Mouse (Mus musculus) neural tube, embryonic 13.5 days (tissue): ENCODE measurements at regions not wholly inside any gene's neighbourhood (a gene's known extent, or its start where the extent isn't known, plus 50 kb on each side); places are given as distances from the start of the nearest gene placed in this dataset.

ENCODE experiments used
- ATAC-seq: fragments of 200-750 bp; cut with Nextera tagmentation; 2 replicates; pipeline ENCODE4 v1.8.0; 2017; ENCODE audit warnings: low read depth, mild to moderate bottlenecking, moderate TSS enrichment, moderate library complexity
- H3K27ac ChIP-seq: fragments of 300-500 bp; sonication (generic); replicated peaks from 2 replicates; pipeline ENCODE4 v1.5.1; 2015; ENCODE audit warnings: moderate library complexity, mild to moderate bottlenecking, inconsistent platforms
- H3K27me3 ChIP-seq: fragments of 300-500 bp; sonication (generic); 2 replicates; pipeline ENCODE4 v1.6.1; 2015; ENCODE audit warnings: mild to moderate bottlenecking, inconsistent platforms
- H3K36me3 ChIP-seq: fragments of 300-500 bp; sonication (generic); 2 replicates; pipeline ENCODE4 v1.6.1; 2015; ENCODE audit warnings: mild to moderate bottlenecking, inconsistent platforms
- H3K4me1 ChIP-seq: fragments of 300-500 bp; sonication (generic); replicated peaks from 2 replicates; pipeline ENCODE4 v1.6.1; 2015; ENCODE audit warnings: inconsistent platforms
- H3K4me2 ChIP-seq: fragments of 300-500 bp; sonication (generic); 2 replicates; pipeline ENCODE4 v1.6.1; 2015; ENCODE audit warnings: inconsistent platforms, mild to moderate bottlenecking, moderate library complexity
- H3K4me3 ChIP-seq: fragments of 300-500 bp; sonication (generic); 2 replicates; pipeline ENCODE4 v1.5.1; 2015; ENCODE audit warnings: mild to moderate bottlenecking, inconsistent platforms
- H3K9ac ChIP-seq: fragments of 300-500 bp; sonication (generic); 2 replicates; pipeline ENCODE4 v1.6.1; 2015; ENCODE audit warnings: moderate library complexity, mild to moderate bottlenecking, inconsistent platforms
- H3K9me3 ChIP-seq: fragments of 300-500 bp; sonication (generic); 2 replicates; pipeline ENCODE4 v1.6.1; 2016; ENCODE audit warnings: inconsistent platforms
- WGBS: fragments of 180-500 bp; shearing (Covaris S2); methylation state at CpG from one replicate; pipeline ENCODE4 v1.1.7; 2015; 5-methylcytosine and 5-hydroxymethylcytosine counted together

DNA sequence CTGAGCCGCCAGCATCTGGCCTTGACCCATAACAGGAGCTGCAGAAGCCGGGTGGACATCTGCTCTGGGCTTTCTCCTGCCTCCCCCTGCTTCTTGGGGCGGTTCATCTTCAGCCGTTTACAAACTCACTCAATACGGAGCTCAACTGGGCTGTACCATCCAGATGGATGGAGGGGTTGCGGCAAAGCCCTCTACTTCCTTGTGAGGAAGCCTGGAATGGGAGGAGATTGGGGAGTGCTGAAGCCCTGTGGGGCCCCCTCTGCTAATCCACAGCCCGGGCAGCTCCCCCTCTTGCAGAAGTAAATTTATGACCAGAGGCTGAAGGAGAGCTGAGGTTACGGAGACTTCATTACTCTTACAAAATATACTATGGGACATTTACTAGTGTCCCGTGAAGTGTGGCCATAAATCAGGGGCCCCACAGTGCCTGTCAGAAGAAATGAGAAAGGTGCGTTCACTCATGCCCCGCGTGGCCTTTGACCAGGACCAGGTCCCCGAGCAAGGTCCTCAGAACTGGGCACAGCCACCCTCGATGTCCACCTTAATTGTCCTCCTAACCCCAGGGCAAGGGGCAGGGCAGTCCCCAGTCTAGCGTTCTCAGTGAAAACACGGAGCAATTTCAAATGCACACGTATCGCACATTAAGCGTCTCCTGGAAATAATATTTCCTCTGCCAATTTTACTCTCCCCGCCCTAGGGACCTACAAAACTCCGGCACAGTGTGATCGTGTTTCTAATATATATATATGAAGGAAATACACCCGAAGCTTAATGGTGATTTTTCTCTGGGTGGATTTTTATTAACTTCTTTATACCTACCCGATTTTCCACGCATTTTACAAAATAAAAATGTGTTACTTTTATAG lies 115.1 kb downstream of the Cdc5l start:
- Histone ChIP-seq H3K4me2 (peak overlapping the region; percentile 28), H3K9ac (no peak overlapping the region), H3K27me3 (no peaks in the 10 kb centered on the region), H3K27ac (no peak overlapping the region; the same call in 1 of the 2 replicates), H3K36me3 (no peaks in the 10 kb centered on the region), H3K4me3 (no peak overlapping the region), H3K9me3 (no peaks in the 10 kb centered on the region), H3K4me1 (peaks cover 22% of the 10 kb centered on the region)
- ATAC-seq: peak; percentile 33
- WGBS: 43% methylated on average over 25 of the region's 25 CpGs

DNA sequence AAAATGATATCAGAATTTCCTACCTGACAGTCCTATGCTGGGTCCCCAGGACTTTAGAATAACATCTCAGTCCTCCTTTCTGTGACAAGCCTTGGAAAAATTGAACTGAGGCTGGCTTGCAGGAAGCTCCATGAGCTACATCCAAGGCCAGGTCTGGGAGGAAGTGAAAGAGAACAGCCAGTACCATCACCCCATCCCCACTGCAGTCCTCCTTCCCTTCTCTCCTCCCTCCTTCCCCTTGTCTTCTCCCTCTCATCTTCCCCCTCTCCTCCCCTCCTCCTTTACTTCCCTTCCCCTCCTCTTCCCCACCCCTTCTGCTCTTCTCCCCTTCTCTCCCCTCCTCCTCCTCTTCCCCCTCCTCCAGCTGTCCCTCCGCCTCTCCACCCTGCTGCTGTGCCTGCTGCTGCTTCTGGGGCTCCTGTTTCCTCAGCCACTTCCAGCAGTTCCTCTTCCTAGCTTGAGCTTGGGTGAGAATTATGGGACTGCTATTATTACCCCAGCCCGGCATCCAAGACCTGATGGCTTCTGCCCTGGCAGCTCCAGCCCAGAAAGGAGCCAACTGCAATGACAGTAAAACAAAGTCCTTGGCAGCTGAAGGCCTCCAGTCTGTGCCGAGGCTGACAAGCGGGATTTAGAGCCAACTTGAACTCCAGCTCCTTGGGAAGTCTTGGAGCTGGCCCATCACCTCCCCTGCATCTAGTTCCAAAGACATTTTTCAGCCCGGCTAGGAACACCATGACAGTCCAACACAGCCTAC lies 120.8 kb downstream of the Cdc5l start:
- 56% methylated on average over 5 of the region's 5 CpGs for WGBS
- Histone ChIP-seq H3K27me3 (no peaks in the 10 kb centered on the region), H3K9me3 (peaks cover 8% of the 10 kb centered on the region), H3K4me3 (no peak overlapping the region), H3K27ac (no peak overlapping the region), H3K36me3 (no peaks in the 10 kb centered on the region), H3K4me1 (no peaks in the 10 kb centered on the region), H3K4me2 (no peak overlapping the region), H3K9ac (no peak overlapping the region)
- ATAC-seq: peak; percentile 53; the same call in 1 of the 2 replicates

DNA sequence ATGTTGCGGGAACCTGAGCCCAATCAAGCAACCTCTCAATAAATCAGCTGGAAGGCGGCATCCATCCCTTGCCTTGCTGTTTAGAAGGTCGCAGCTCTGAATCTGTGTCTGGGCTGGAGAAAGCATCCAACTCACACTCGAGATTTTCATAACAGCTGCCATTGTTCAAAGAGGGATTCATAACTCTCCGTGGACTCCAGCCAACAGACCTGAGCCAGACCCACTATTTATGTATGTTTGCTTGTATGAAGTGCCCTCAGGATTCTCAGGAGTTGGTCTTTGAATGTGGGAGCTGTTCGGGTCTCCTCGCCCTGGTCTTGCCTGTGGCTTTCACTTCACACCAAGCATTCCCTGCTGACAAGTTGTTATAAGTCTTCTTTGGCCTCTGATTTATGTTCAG lies 127.0 kb downstream of the Cdc5l start:
- Histone ChIP-seq H3K4me1 (no peaks in the 10 kb centered on the region), H3K4me3 (no peak overlapping the region), H3K36me3 (no peaks in the 10 kb centered on the region), H3K4me2 (no peak overlapping the region), H3K9ac (no peak overlapping the region), H3K9me3 (peaks cover 8% of the 10 kb centered on the region), H3K27me3 (no peaks in the 10 kb centered on the region), H3K27ac (no peak overlapping the region)
- WGBS: 60% methylated on average over 7 of the region's 7 CpGs
- no peak for ATAC-seq

DNA sequence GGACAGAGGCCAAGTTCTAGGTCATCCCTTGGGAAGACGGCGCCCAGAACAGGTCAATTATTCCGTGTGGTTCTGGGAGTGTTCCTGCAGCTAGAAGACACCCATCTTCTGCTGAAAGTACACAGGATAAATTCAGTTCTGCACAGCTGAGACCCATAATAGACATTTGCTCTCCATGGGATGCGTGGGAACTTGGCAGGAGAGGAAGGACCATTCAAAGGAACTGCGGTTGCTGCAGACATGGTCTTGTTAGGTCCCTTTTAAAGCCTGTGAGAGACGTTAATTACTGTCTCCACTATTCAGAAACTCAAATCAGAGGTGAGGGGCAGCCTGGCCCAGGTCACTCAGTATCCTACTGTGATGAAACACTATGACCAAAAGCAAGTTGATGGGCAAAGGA lies 130.4 kb downstream of the Cdc5l start:
- Histone ChIP-seq H3K9ac (no peak overlapping the region), H3K27ac (no peak overlapping the region), H3K36me3 (no peaks in the 10 kb centered on the region), H3K9me3 (no peaks in the 10 kb centered on the region), H3K27me3 (no peaks in the 10 kb centered on the region), H3K4me3 (no peak overlapping the region), H3K4me2 (no peak overlapping the region), H3K4me1 (peaks cover 5% of the 10 kb centered on the region; the same call in 1 of the 2 replicates)
- no peak for ATAC-seq
- 75% methylated on average over 6 of the region's 6 CpGs for WGBS

DNA sequence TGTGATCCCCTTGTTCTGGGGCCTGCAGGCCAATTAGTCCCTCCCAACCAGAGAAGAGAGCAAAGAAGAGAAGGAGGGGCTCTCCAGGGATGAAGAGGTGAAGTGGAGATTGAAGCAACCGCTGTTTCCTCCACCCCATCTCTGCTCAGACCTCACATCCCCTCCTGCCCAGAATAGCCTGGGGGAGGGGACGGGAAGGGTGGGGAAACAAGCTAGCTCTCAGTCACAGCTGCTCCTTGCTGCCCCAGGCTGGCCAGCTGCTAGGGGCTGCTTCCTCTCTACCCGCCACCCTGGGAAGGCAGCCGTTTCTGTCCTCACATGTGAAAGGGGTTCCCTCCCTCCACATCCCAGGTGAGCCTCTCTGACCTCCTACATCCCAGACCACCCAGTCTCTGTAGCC lies 135.2 kb downstream of the Cdc5l start:
- peaks cover 8% of the 10 kb centered on the region; the same call in 1 of the 2 replicates for H3K4me1 ChIP-seq
- no peaks in the 10 kb centered on the region for H3K9me3 ChIP-seq
- H3K27ac ChIP-seq: no peak overlapping the region
- H3K9ac ChIP-seq: no peak overlapping the region
- no peaks in the 10 kb centered on the region for H3K36me3 ChIP-seq
- H3K4me3 ChIP-seq: no peak overlapping the region
- H3K4me2 ChIP-seq: no peak overlapping the region
- 19% methylated on average over 4 of the region's 4 CpGs for WGBS
- ATAC-seq: no peak; the same call in 1 of the 2 replicates
- no peaks in the 10 kb centered on the region for H3K27me3 ChIP-seq

DNA sequence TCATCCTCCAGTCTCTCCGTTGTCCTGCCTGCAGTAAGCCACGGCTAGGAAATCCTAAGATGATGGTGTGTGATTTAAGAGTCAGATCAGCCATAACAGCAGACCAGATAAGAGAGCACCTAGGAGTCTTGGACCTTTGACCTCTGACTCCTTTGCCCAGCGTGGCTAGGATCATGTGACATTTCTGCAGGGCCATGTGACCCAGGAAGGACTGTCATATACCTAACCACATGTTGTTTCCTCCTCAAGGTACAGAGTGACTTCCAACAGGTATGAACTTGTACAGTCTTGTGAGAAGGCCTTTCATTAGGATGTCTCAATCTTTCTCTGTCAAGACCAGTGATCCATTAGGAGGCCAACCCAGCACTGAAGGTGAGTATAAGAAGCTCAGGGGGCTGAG lies 135.7 kb downstream of the Cdc5l start:
- H3K9me3 ChIP-seq: no peaks in the 10 kb centered on the region
- no peak overlapping the region for H3K4me2 ChIP-seq
- no peaks in the 10 kb centered on the region for H3K27me3 ChIP-seq
- no peak overlapping the region for H3K9ac ChIP-seq
- no peak overlapping the region for H3K4me3 ChIP-seq
- ATAC-seq: no peak
- peaks cover 8% of the 10 kb centered on the region; the same call in 1 of the 2 replicates for H3K4me1 ChIP-seq
- 72% methylated on average over 3 of the region's 3 CpGs for WGBS
- H3K27ac ChIP-seq: no peak overlapping the region
- H3K36me3 ChIP-seq: no peaks in the 10 kb centered on the region

DNA sequence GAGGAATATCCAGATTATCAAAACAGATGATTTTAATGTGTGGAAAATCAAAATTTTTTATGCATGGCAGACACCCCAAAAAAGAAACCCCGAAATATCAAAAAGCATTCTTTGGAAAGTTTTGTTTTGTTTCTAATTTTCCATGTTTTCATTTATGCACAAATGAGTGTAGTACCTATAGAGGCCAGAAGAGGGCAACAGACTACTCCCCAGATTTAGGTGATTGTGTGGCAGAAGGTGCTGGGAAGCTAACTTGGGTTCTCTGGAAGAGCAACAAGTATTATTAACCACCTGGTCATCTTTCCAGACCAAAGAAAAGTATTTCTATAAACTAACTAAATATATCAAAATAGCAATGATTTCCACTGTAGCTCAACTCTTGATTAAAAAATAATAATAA lies 137.2 kb downstream of the Cdc5l start:
- H3K27me3 ChIP-seq: no peaks in the 10 kb centered on the region
- no peak overlapping the region for H3K4me2 ChIP-seq
- no peaks in the 10 kb centered on the region for H3K9me3 ChIP-seq
- peaks cover 8% of the 10 kb centered on the region; the same call in 1 of the 2 replicates for H3K4me1 ChIP-seq
- no peak for ATAC-seq
- no peak overlapping the region for H3K9ac ChIP-seq
- no peak overlapping the region for H3K4me3 ChIP-seq
- no peak overlapping the region for H3K27ac ChIP-seq
- H3K36me3 ChIP-seq: no peaks in the 10 kb centered on the region
- 85% methylated on average over 1 of the region's 1 CpGs for WGBS

GRCm38 (mm10) chr17:45294886-45295285 lies 138.7 kb downstream of the Cdc5l start:
- Histone ChIP-seq H3K27ac (no peak overlapping the region), H3K9ac (no peak overlapping the region), H3K4me1 (peaks cover 8% of the 10 kb centered on the region; the same call in 1 of the 2 replicates), H3K4me3 (no peak overlapping the region), H3K9me3 (no peaks in the 10 kb centered on the region), H3K36me3 (no peaks in the 10 kb centered on the region), H3K4me2 (no peak overlapping the region), H3K27me3 (no peaks in the 10 kb centered on the region)
- ATAC-seq: no peak
- WGBS: 63% methylated on average over 4 of the region's 4 CpGs

- no peaks in the 10 kb centered on the region for H3K27me3 ChIP-seq
- no peak overlapping the region for H3K4me2 ChIP-seq
- no peaks in the 10 kb centered on the region for H3K9me3 ChIP-seq
- H3K9ac ChIP-seq: no peak overlapping the region
- H3K4me3 ChIP-seq: no peak overlapping the region
- H3K27ac ChIP-seq: no peak overlapping the region
- no peaks in the 10 kb centered on the region for H3K36me3 ChIP-seq
- ATAC-seq: no peak
- 84% methylated on average over 11 of the region's 11 CpGs for WGBS
- peaks cover 8% of the 10 kb centered on the region; the same call in 1 of the 2 replicates for H3K4me1 ChIP-seq
Observed at GRCm38 (mm10) chr17:45294256-45294865, 139.2 kb downstream of the Cdc5l start.

GRCm38 (mm10) chr17:45292883-45293282 lies 140.7 kb downstream of the Cdc5l start:
- H3K9me3 ChIP-seq: no peaks in the 10 kb centered on the region
- no peak overlapping the region for H3K4me3 ChIP-seq
- H3K4me2 ChIP-seq: no peak overlapping the region
- no peaks in the 10 kb centered on the region for H3K36me3 ChIP-seq
- H3K4me1 ChIP-seq: no peaks in the 10 kb centered on the region
- H3K9ac ChIP-seq: no peak overlapping the region
- no peak overlapping the region for H3K27ac ChIP-seq
- no peaks in the 10 kb centered on the region for H3K27me3 ChIP-seq
- no peak for ATAC-seq
- WGBS: 86% methylated on average over 7 of the region's 7 CpGs

DNA sequence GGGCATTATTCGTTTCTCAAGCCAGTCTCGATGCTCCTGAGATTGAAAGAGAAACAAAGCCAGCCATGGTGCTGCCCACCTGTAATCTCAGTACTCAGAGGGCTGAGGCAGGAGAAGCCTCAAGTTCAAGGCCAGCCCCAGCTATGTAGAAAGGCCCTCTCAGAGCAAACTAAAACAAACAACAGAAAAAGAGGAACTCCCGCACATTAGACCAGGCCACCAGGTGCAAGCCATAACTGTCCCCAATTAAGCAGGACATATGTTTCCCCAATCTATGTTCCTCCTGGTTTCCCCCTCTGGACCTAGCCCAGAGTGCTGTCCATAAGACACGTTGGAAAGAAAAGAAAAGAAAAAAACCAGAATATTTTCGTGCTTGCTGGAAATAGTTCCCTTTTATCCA lies 142.5 kb downstream of the Cdc5l start:
- no peak overlapping the region for H3K27ac ChIP-seq
- no peaks in the 10 kb centered on the region for H3K4me1 ChIP-seq
- no peaks in the 10 kb centered on the region for H3K27me3 ChIP-seq
- no peak overlapping the region for H3K4me3 ChIP-seq
- H3K4me2 ChIP-seq: no peak overlapping the region
- H3K36me3 ChIP-seq: no peaks in the 10 kb centered on the region
- ATAC-seq: no peak
- no peak overlapping the region for H3K9ac ChIP-seq
- H3K9me3 ChIP-seq: no peaks in the 10 kb centered on the region
- 66% methylated on average over 5 of the region's 5 CpGs for WGBS

GRCm38 (mm10) chr17:45285621-45286189 lies 147.8 kb downstream of the Cdc5l start:
- Histone ChIP-seq H3K36me3 (no peaks in the 10 kb centered on the region), H3K4me2 (no peak overlapping the region), H3K4me3 (no peak overlapping the region), H3K27ac (no peak overlapping the region), H3K4me1 (no peaks in the 10 kb centered on the region), H3K27me3 (no peaks in the 10 kb centered on the region), H3K9me3 (no peaks in the 10 kb centered on the region), H3K9ac (no peak overlapping the region)
- ATAC-seq: no peak
- 90% methylated on average over 3 of the region's 3 CpGs for WGBS
